Mouse (Mus musculus): ENCODE results near the gene Mpv17l2.

The Mpv17l2 gene

DNA sequence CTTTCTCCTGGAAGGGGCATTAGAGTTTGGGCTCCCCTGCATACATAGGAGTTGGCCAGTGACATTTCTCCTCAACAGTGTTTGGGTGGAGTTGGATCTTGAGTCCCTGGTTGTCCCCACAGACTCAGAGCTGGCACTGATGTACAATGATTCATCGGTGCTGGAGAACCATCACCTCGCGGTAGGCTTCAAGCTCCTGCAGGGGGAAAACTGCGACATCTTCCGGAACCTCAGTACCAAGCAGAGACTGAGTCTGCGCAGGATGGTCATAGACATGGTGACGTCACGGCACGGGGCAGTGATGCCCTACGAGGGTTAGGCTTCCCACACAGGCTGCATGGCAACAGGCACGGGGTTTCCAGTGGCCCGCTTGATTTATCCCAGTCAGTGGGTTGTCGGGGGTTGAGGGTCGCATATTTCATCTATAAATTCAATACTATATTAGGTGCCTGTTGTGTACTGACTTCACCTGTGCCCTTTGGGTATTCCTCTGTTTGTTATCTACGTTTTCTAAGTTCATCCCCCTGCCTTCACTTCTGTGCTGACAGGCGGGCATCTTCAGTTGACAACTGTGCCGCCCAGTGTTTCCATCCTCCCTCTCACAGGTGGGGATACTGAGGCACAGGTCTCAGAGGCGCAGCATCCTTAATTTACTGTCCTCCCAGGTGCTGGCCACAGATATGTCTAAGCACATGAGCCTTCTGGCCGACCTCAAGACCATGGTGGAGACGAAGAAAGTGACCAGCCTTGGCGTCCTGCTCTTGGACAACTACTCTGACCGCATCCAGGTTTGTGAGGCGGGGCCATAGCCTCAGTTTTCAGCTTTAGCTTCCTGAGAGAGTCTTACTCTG, 12.3 kb downstream of the Mpv17l2 start:
- DNase-seq = no peak

DNA sequence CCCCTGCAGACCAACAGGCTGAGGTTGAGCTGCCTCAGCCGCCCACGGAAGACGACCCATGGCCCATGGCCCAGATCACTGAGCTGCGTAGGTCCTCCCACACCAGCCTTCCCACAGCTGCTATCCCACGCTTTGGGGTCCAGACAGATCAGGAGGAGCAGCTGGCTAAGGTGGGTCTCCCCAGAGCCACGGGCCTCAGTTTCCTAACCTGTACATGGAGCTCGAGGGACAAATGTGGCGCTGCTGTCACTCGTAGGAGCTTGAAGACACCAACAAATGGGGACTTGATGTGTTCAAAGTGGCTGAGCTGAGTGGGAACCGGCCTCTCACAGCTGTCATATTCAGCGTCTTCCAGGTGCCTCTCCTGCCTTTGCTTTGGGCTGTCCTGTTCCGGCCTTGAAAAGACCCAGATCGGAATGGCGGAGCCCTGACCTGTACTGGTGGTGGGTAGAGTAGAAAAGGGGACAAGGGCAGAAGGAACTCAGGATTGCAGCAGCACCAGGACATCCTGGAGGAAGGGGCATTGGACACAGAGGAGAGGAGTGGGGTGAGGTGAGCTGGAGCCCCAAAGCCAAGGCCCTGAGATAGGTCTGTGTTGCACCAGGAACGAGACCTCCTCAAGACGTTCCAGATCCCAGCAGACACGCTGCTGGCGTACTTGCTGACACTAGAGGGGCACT, 13.4 kb downstream of the Mpv17l2 start:
- no peak for DNase-seq

DNA sequence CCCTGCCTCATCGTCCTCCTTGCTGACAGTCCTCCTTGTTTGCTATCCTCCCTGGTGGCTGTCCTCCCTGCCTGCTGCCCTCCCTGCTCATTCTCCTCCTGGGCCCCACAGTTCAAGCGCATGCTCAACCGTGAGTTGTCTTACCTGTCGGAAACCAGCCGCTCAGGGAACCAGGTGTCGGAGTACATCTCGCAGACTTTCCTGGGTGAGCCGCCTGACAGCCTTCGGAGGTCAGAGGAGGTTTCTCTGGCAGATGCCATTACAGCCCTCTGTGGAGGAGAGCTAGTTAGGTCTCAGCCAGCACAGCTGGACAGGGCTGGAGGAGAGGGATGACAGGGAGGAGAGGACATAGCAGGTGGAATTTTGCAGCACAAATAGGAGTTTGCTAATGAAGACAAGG, 14.1 kb downstream of the Mpv17l2 start:
- no peak for DNase-seq

DNA sequence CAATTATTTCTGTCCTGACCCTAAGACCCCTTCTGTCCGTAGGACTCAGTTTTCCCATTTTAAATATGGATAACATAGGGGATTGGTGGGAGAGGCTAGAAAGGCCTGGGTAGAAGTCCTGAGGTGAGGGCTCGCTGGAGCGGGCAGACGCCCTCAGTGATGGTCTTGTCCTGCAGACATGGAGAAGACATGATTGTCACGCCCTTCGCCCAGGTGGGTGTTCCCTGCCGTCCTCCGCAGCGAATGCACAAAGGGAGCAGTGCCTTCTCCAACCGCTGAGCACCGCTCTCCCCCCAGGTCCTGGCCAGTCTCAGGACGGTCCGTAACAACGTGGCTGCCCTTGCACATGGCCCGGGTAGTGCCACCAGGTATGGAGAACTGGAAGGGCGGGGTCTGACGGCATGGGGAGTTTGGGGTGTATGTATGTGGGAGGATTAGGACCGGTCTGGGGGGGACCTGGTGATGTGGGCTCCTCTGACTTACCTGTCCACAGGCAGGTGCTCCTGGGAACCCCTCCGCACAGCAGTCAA, 15.0 kb downstream of the Mpv17l2 start:
- DNase-seq = no peak

DNA sequence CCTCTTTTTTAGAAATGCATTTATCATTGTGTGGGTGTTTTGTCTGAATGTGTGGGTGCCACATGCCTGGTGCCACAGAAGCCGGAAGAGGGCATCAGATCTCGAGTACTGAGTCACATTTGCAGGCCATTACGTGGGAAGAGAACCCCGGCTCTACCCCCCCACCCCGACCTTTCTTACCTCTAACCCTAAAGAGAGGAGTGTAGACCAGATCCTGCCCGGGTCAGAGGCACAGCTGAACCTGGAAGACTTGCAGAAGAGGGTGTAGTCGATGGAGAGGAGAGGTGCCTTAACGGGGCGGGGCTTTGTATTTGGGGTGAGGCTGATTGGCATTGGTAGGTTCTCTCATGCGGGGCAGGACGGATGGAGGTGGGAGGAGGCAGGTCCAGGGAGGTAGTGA, 15.9 kb downstream of the Mpv17l2 start:
- peak; percentile 53 to 56 for DNase-seq

DNA sequence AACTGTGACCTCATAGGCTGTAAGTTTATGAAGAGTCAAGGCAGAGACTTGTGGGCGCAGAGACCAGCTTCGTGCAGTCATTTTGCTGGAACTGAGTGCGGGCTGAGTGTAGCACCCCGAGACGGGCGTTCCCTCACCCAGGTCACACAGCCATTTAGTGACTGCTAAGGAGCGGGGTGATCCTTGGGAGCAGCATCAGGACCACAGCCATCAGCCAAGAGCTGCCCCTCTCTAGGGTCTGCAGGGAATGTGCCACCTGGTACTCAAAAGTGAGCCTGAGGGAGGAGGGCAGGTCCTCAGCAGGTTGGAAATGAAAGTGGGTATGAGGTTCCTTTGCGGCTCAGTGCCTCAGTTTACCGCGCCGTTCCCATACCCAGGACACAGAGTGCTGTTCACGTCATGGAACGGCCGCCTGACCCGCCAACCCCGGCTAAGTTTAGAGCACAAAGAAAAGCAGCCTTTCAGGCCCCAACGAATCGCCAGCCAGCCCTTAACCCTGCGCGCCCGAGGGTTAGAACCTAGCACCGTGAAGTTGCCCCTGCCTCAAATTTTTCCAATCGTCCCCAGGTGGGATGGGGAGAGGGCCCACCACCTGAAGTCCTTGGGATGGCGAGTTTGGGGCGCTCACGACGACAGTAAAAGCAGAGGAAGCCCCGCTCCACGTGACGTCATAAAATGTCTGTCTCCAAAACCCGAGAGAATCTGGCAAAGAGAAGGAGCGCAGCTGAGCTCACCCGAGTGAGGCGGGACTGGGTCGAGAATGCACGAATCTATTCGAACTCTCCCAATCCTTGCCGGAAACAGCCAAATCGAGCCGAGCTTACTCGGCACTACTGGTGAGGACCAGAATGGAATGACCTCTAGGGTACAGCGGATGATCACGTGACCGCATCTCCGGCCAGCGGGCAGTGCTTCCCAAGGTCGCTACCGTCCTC, 16.8 kb downstream of the Mpv17l2 start:
- peak; percentile 54 to 61 for DNase-seq

DNA sequence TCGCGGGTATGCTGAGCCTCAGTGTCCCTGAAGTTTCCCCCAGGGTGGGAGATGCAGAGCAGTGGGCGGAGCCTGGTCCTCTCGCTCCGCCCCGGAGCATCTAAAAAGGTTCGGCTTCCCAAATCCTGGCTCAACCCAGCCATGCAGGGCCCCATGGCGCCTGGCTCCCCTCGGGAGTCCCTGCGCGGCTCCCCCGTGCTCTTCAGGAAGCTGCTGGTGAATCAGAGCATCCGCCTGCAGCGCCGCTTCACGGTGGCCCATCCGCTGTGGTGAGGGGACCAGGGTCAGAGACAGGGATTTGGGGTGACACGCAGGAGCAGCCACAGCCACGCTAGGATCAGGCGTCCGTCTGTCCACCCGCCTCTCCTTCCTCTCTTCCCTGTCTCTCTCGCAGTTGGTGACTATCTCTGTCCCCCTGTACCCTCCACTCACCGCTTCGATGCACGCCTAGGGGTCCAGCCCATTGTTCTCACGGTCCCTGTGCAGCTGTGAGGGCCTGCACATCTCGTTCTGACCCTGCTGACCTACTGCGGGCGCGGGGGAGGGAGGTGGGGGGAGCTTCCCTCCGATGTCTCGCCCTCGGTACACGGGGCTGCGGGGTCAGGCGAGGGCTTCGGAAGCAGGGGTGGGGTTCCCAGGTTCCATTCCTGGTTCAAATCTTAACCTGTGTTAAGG, 17.6 kb downstream of the Mpv17l2 start:
- peak; percentile 48 to 57 for DNase-seq

DNA sequence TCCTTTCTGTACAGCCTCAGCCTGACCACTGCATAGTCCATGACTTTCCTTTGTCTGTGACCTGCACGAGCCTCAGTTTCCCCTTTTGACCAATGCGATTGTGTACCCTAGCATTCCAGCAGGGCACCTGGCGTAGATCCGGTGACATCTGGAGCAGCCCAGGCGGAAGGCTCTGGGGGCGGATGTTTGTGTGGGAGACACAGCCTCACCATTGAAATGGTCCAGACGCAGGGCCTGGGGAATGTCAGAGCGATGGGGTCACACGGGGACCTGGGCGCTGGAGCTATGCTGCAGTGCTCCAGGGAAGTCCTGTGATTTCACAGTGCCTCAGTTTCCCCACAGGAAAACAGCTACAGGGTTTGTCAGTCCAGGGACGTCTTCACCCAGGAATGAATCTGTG, 18.6 kb downstream of the Mpv17l2 start:
- DNase-seq = no peak

DNA sequence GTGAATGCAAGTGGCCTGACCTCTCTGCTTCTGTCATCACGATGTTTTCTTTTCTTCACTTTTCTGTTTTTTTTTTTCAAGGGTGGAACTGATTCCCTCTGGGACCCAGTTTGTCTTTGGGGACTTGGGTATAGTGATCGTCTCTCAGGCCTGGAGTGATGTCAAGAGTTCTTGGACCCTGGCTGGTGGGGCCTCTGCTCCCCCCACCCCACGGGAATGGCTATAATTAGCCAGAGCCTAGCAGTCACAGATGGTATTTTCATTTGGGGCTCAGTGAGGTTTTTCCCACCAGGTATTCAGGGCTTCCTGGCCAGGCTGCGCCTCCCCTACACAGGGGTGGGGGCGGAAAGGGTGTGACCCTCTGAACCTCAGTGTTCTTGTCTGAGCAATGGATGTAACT, 19.1 kb downstream of the Mpv17l2 start:
- DNase-seq = no peak

DNA sequence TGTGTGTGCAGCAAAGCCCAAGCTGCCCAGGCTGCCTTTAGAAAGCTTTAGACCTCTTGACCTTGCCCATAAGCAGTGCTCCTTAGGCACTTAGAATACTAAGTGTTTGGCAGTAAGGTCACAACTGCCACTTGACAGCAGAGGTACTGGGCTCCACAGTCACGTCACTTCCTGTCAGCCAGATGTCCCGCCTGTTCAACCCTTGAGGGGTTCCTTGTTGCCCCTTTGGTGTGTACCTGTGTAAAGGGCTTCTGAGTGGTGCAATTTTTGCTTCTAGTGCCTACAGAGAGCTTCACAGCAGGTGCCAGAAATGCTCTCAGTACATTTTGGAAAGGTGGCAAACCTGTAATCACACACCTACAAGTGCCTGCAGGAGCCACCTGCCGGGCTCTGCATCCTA, 22.5 kb downstream of the Mpv17l2 start:
- DNase-seq = no peak

DNA sequence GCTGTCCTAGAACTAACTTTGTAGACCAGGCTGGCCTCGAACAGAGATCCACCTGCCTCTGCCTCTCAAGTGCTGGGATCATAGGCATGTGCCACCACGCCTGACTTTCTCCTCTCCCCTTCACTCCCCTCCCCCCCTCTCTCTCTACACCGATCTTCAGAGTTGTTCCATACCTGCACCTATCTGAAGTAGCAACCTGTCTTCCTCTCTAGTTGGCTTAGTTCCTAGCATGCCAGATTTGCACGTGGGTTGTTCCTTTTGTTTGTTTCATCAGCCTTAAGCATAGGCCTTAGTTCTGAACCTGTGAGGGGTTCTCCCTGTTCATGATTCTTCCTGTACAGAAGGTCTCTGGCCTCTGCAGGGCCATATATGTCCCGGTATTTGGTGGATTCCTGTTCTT, 23.0 kb downstream of the Mpv17l2 start:
- no peak for DNase-seq

DNA sequence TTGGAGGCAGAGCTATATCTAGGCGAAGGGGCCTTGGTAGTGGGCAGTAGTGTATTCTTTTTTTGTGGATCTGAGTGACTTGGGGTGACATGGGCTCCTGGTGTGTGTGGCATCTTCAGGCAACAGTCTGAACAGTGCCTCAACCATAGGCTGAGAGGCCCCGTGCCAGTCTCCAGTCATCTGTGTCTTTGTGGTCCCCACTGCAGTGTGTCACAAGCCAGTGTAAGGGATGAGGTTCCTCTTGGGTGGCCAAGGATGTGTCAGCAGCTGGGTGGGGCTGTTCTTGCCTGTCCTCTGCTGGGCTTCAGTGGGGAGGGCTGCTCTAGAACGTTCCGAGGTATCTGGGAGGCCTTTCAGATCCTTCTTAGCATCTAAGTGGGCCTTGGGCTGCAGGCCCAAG, 29.8 kb downstream of the Mpv17l2 start:
- peak; percentile 54 to 65 for DNase-seq

DNA sequence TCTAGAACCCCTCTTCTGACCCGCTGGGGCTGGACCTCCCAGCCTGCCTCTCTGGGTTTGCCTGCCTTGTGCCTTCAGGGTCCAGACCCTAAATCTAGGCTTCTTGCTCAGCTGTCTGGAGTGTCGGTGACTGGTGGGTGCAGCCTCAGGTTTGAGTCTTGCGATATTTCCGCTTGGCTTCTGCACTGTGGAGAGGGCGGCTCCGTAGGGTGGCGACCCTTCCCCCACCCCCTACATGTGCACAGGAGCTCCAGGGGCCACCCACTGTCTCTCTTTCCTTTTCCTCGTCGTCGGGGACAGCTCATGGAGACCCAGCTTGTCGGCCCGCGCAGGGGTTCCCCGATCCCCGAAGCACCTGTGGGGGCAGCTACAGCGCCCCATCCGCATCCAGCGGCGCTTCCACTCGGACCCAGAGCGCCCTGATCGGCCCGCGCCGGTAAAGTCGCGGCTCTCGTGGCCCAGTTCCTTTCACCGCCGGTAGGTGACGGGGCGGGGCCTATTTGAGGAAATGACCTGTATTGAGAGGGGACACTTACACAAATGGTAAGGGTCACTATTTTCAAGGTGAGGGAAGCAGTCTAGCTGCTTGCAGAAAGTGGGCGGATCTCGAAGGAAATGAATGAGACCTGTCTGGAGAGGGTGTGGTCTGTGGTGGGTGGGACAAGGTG, 30.8 kb downstream of the Mpv17l2 start:
- DNase-seq = peak; percentile 83

DNA sequence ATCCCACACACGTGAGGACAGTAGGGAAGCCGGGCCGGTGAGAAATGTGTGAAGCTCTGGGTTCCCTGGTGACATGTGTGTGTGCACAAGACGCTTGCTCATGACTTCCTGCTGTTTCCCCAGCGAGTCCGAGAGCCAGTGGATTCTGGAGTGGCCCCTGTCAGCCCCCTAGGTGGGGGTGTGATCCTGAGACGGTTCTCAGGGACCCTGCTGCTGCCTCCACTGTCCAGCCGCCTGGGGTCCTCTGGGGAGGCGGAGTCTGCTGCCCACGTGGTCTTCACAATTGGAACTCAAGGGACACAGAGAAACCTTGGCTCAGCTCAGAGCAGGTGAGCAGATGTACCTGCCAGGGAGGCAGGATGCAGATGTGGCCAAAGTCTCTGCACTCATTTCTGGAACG, 34.0 kb downstream of the Mpv17l2 start:
- no peak for DNase-seq

DNA sequence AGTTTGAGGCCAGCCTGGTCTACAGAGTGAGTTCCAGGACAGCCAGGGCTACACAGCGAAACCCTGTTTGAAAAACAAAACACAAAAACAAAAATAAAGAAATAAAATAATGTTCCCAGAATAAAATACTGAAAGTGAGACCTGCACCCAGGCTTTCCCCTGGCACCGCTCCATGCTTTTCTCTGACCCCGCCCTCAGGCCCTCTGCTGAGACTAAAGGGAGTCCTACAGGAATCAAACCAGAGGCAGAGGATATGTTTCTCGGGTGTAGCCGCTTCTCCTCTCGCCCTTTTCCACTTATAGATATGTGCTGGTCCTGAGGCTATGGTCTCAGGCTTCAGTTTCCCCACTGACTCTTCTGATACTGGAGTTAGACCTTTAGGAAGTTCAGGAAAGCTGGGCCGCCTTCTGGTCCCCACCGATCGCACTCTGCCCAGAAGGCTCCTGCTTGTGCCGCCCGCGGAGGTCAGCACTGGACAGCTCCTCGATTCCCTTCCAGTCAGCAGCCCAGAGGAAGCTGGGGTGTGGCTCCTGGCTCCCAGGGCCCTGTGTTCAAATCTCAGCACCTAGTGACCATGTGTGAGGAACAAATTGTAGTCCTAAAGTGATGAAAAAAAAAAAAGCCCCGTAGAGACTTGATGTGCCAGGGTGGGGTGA, 34.8 kb downstream of the Mpv17l2 start:
- no peak for DNase-seq

DNA sequence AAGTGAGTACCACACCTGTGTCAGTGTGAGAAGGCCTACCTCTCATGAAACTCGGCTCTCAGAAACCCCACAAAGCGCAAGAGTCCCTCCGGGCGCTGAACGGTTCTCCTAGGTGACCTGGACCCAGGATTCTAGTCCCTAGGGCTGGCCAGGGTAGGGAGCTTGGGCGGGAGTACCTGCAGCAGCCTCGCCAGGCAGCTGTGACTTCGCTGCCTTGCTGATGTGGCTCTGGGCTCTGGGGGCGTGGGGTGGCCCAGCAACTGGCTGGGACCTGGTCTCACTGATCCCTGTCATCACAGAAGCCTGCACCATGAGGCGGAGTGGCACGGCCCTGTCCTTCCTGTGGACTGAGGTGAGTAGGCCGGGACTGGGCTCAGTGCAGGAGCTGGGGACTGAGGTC, 36.5 kb downstream of the Mpv17l2 start:
- DNase-seq = no peak

DNA sequence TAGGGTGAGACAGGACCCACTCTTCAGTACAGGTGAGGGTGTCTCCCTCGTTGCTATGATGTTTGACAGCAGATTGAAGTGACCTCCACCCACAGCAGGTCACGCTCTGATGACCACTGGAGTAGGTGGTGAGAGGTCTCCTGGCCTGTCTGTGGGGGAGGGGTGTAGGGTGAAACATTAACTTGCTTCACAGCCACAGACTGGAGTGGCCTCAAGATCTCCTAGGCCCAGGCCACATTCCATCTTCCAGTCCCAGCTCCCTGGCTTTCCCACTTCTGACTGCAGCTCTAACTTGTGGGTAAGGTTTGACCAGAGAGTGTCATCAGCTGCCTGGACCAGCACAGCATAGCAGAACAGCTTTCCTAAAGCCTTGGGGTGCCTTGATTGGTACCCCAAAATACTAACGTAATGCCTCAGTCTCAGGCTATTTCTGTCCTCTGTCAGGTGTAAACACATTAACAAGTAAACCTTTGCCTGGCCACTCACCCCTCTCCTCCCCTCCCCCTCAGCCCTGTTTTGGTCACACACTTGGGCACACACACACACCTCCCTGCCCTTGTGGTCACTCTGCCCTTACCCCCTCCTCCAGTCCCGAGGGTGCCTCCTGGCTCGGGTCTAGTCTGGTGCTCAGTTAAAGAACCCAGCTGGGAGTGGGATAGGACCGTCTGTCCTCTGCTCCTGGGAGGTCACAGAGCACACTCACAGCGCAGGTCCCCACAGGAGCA, 37.1 kb downstream of the Mpv17l2 start, which contains the start of gene Pde4c:
Pde4c (plus strand) TSS at position 235 of the 725 bp plus-strand sequence.
- no peak for DNase-seq

DNA sequence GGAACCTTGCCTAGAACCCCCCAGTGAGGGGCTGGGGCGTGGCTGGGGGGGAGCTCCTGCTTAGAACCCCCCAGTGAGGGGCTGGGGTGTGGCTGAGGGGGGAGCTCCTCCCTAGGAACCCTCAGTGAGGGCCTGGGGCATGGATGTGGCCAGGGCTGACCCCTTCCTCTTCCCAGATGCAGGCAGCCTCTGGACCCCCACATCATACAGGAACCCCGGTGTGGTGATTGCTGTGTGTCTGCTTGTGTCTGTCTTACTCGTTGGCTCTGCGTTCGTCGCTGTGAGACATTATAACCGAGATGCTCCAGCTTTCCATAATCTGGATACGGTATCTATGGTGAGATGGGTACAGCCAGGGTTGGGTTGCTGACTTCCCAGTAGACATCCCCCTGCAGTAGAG, 39.1 kb downstream of the Mpv17l2 start:
- no peak for DNase-seq

DNA sequence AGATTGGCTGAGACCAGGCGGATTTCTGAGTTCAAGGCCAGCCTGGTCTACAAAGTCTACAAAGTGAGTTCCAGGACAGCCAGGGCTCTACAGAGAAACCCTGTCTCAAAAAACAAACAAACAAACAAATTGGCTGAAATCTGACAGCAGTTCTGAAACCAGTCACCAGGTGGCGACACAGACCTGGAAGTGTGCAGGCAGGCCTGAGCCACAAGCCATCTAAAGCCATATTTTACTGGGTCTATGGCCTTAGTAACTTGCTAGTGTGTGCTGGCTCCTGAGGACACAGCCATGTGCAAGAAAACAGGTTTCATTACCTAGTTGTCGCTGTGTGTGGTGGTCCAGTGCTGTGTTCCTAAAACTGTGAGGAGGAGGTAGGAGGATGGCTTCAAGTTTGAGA, 40.0 kb downstream of the Mpv17l2 start:
- DNase-seq = peak; percentile 91 to 93

DNA sequence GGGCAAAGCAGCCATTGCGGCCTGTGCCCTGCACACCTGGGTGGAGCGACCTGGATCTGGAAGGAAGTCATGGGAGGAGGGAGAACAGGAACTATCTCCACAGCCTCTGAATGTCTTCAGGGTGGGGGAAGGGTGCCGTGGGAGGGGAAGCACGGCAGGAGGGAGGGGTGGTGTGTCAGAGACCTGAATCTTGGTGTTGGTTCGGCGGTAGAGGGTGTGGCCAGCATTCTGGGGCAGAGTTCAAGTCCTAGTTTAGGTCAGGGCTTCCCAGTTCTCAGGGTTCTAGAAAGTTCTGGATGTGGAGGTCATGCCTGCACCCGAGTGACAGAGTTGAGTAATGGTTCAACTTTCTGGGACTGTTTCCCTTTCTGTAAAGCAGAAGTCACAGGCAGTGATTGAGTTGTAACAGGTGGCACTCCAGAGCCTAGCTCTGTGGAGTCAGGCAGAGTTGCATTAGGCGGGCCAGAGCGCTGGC, 40.9 kb downstream of the Mpv17l2 start:
- DNase-seq = peak in 1 of 2 experiments; percentile 6

Data from B cell, adult 2 months (primary cell).